Mouse (Mus musculus) testis, adult 2 months (tissue): ENCODE results near the gene Gm9913.

Experiments
- CTCF ChIP-seq: fragments of 200-500 bp; IDR thresholded peaks from 2 replicates; pipeline ENCODE4 v1.5.1; 2012; ENCODE audit warnings: low read depth, mild to moderate bottlenecking, inconsistent platforms, low read length, moderate library complexity; ENCODE audit not compliant: control insufficient read depth, insufficient read depth, insufficient replicate concordance
- POLR2A ChIP-seq: fragments of 200-500 bp; IDR thresholded peaks from 2 replicates; pipeline ENCODE4 v1.6.1; 2012; ENCODE audit warnings: low read depth, mild to moderate bottlenecking, inconsistent platforms, low read length, moderate library complexity; ENCODE audit not compliant: control insufficient read depth

DNA sequence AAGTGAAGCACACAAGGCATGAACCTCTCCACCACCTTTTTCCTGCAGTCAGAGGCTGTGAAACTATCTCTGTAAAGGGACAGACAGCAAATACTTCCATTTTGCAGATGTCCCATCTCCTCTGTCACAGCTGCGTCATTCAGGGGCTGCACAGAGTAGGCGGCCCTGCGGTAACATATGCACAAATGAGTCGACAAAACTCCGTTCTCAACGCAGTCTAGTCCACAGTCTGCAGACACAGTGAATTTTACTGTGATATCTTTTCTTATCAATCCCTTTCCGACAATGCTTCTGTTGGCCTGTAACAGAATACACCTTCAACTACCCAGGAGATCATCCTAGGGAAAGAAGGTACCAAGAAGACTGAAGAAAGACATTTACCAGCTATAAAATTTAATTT lies 6.7 kb upstream of the Gm9913 start:
- TF ChIP-seq CTCF, result no peak
- TF ChIP-seq POLR2A, result no peak
